Mouse (Mus musculus): ENCODE results near the gene Cacna2d2. TPM values are rescaled to one million over a fixed set of nuclear protein-coding genes. Genes with fewer than 3 reads are reported as not detected.
"Not testable (repeated sequence)": the region's sequence is repeated elsewhere in the genome, so short reads cannot be mapped to it uniquely, and the experiment has no call there.

Gene Cacna2d2
- polyA plus RNA-seq, 1 experiment from 2014 or later, result 9.3 TPM

DNA sequence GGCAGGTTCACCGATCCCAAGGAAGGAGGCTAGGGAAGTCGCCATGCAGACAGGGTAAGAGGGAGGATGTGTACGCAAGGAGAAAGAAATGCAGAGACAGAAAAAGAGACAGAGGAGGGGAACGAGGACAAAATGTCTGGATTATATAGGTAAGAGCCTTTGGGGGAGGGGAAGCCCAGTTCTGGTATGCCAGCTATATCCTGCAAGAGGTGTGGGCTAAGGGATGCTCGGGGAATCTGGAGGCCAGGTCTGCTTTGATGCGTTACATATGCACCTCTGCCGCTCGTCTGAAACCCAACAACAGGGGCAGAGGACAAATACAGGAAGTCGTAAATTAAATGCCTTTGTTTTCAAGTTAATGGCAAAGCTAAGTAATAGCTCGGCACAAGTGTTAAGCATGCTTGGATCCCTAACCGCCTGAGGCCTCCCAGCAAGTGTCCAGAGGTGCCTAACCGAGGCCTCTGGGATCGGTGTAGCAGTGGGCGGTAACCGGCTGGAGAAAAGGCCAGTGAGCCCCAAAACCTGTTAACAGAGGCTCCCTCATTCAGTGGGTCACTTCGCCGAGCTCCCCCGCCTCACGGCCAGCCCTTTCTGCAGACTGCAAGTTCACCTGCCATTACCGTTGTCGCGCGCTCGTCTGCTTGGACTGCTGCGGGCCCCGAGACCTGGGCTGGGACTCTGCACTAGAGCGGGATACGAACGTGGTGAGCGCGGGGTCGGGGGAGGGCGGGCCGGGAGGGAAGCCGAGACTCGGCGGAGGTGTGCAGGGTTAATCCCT lies 154.3 kb downstream of the Cacna2d2 start:
- WGBS, result 7% methylated on average over 37 of the region's 37 CpGs
- Histone ChIP-seq H3K9ac (ENCODE audit: low read depth, low read length) (peak overlapping the region; percentile 88), H3K4me1 (ENCODE audit: control insufficient read depth, insufficient read depth, low read length) (peaks cover 33% of the 10 kb centered on the region), H3K4me3 (ENCODE audit: low read depth, low read length) (peak overlapping the region; percentile 80), H3K4me2 (ENCODE audit: low read length) (peak overlapping the region; percentile 87), H3K9me3 (replicated peaks; ENCODE audit: control insufficient read depth, low read length, poor library complexity, severe bottlenecking) (no peaks in the 10 kb centered on the region), H3K27me3 (ENCODE audit: control insufficient read depth, insufficient read depth, low read depth, low read length) (peaks cover 33% of the 10 kb centered on the region), H3K36me3 (ENCODE audit: control insufficient read depth, insufficient read depth, low read length) (peaks cover 10% of the 10 kb centered on the region), H3K27ac (ENCODE audit: low read length) (peak overlapping the region; percentile 84)
- peak; percentile 77 for ATAC-seq

DNA sequence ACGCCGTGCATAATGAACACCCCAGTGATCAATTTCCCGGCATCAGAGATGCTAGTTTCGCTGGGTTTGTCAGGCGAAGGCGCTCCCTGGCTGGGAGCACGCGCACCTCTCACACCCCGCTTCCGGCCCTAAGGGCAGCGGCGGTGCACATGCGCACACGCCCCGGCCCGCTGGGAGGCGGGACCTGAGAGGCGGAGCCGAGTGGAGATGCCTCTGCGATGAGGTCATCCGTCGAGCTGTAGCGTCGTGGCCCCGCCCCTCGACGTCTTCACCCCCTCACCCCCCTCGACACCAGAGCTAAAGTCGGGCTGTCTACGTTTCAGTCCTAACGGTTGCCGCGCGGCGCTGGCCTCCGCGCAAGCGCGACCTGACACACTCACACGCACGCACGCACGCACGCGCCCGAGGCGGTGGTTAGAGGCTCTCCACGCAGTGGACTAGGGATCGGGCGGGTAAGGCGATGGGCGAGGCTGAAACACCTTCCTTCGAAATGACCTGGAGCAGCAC lies 155.0 kb downstream of the Cacna2d2 start:
- H3K36me3 ChIP-seq (ENCODE audit: control insufficient read depth, insufficient read depth, low read length), result peaks cover 16% of the 10 kb centered on the region
- H3K9ac ChIP-seq (ENCODE audit: low read depth, low read length), result peak overlapping the region; percentile 88
- WGBS, result under 1% methylated on average over 53 of the region's 53 CpGs
- H3K9me3 ChIP-seq (replicated peaks; ENCODE audit: control insufficient read depth, low read length, poor library complexity, severe bottlenecking), result no peaks in the 10 kb centered on the region
- H3K27ac ChIP-seq (ENCODE audit: low read length), result peak overlapping the region; percentile 91
- H3K4me2 ChIP-seq (ENCODE audit: low read length), result peak overlapping the region; percentile 87
- peak; percentile 93 for ATAC-seq
- H3K27me3 ChIP-seq (ENCODE audit: control insufficient read depth, insufficient read depth, low read depth, low read length), result peaks cover 31% of the 10 kb centered on the region
- H3K4me3 ChIP-seq (ENCODE audit: low read depth, low read length), result peak overlapping the region; percentile 80
- H3K4me1 ChIP-seq (ENCODE audit: control insufficient read depth, insufficient read depth, low read length), result peaks cover 33% of the 10 kb centered on the region

DNA sequence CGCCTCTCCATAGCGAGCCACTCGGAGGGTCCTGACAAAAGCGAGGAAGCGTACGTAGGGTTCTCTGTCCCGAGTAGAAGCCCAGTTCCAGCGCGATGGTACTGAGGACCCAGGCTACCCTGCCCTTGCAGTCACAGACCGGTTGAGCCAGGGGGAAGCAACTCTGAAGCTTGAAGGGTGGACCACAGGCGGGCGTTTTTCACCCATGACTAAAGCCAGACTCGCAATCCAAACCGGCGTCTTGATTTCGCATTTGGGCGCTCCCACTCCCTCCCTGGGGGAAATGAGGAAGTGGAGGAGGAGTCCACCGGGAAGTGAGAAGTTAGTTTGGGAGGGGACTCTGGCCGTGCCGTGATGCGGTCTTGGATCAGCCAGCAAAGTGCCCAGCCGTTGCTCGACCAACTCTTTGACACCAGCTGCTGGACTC lies 155.6 kb downstream of the Cacna2d2 start:
- ATAC-seq, result peak; percentile 57
- peak overlapping the region; percentile 87 for H3K4me2 ChIP-seq (ENCODE audit: low read length)
- no peaks in the 10 kb centered on the region for H3K9me3 ChIP-seq (replicated peaks; ENCODE audit: control insufficient read depth, low read length, poor library complexity, severe bottlenecking)
- H3K27me3 ChIP-seq (ENCODE audit: control insufficient read depth, insufficient read depth, low read depth, low read length), result peaks cover 26% of the 10 kb centered on the region
- peak overlapping the region; percentile 88 for H3K9ac ChIP-seq (ENCODE audit: low read depth, low read length)
- under 1% methylated on average over 23 of the region's 23 CpGs for WGBS
- peak overlapping the region; percentile 91 for H3K27ac ChIP-seq (ENCODE audit: low read length)
- peak overlapping the region; percentile 80 for H3K4me3 ChIP-seq (ENCODE audit: low read depth, low read length)
- peaks cover 23% of the 10 kb centered on the region for H3K36me3 ChIP-seq (ENCODE audit: control insufficient read depth, insufficient read depth, low read length)
- peaks cover 33% of the 10 kb centered on the region for H3K4me1 ChIP-seq (ENCODE audit: control insufficient read depth, insufficient read depth, low read length)

DNA sequence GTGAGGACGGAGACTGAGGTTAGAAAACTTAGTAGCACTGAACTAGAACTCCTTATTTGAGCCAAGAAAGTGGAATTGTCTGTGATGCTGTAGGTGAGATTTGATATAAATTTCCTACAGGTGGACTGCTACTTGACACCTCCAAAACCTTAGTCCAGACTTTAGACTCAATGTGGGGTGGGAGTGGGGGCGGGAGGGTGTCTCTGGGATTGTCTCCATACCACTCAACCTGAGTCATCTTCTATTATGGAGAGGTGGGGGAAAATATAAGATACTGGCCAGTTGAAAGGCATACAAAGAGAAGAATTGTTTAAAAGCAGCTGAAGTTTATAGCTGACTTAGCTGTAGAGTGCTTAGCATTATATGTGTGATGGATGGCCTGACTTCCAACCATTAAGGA lies 156.3 kb downstream of the Cacna2d2 start:
- Histone ChIP-seq H3K4me1 (ENCODE audit: control insufficient read depth, insufficient read depth, low read length) (peaks cover 33% of the 10 kb centered on the region), H3K4me3 (ENCODE audit: low read depth, low read length) (peak overlapping the region; percentile 80), H3K36me3 (ENCODE audit: control insufficient read depth, insufficient read depth, low read length) (peaks cover 23% of the 10 kb centered on the region), H3K27me3 (ENCODE audit: control insufficient read depth, insufficient read depth, low read depth, low read length) (peaks cover 19% of the 10 kb centered on the region), H3K4me2 (ENCODE audit: low read length) (peak overlapping the region; percentile 87), H3K27ac (ENCODE audit: low read length) (no peak overlapping the region; the same call in 1 of the 2 replicates), H3K9ac (ENCODE audit: low read depth, low read length) (peak overlapping the region; percentile 88; the same call in 1 of the 2 replicates), H3K9me3 (replicated peaks; ENCODE audit: control insufficient read depth, low read length, poor library complexity, severe bottlenecking) (no peaks in the 10 kb centered on the region)
- ATAC-seq, result no peak
- 38% methylated on average over 2 of the region's 2 CpGs for WGBS

DNA sequence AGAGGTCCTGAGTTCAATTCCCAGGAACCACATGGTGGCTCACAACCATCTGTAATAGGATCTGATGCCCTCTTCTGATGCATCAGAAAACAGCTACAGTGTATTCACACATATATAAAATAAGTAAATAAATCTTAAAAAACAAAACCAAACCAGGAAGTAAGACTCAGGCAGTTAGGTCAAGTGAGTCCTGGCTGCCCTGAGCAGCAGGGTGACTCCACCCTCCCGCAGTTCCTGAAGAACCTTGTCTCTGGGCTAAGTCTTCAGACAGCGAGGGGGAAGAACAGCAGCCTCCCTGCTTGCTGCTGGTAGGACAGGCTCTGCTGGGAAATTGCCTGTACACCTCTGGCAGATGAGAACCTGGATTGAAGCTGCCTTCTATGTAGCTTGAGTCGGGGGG lies 156.9 kb downstream of the Cacna2d2 start:
- Histone ChIP-seq H3K9me3 (replicated peaks; ENCODE audit: control insufficient read depth, low read length, poor library complexity, severe bottlenecking) (no peaks in the 10 kb centered on the region), H3K4me1 (ENCODE audit: control insufficient read depth, insufficient read depth, low read length) (peaks cover 32% of the 10 kb centered on the region), H3K27me3 (ENCODE audit: control insufficient read depth, insufficient read depth, low read depth, low read length) (peaks cover 15% of the 10 kb centered on the region), H3K36me3 (ENCODE audit: control insufficient read depth, insufficient read depth, low read length) (peaks cover 27% of the 10 kb centered on the region), H3K9ac (ENCODE audit: low read depth, low read length) (0 out of 2 replicates have a peak overlapping the region, but pooled peaks have one; percentile 27), H3K4me2 (ENCODE audit: low read length) (no peak overlapping the region), H3K27ac (ENCODE audit: low read length) (no peak overlapping the region), H3K4me3 (ENCODE audit: low read depth, low read length) (no peak overlapping the region)
- no peak for ATAC-seq
- 83% methylated on average over 3 of the region's 3 CpGs for WGBS

DNA sequence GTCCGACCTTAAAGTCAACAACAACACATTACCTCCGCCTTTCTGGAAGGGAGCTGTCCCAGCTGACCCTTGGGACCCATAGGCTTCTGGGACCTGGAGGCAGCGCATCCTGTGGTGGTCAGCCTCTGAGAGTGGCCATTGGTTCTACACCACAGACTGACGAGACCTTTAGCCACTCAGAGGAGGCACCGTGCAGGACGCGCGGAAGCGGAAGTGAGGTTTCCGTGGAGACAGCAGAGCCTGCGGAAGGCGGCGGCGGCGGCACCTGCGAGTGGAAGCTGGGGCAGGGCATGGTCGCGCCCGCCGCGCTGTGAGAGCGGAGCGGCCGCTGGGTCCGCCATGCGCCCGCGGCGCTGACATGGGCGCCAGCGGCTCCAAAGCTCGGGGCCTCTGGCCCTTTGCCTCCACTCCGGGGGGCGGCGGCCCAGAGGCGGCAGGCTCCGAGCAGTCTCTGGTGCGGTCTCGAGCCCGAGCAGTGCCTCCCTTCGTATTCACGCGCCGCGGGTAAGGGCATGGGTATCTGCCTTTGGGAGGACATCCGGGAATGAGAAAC lies 163.7 kb downstream of the Cacna2d2 start, which contains the start of gene Tusc2:
Gene Tusc2, plus strand, starts transcription at position 227 of the 553 bp plus-strand sequence.
- H3K4me1 ChIP-seq (ENCODE audit: control insufficient read depth, insufficient read depth, low read length), result peaks cover 25% of the 10 kb centered on the region
- H3K4me3 ChIP-seq (ENCODE audit: low read depth, low read length), result peak within 1 kb of the TSS; percentile 93
- no peaks in the 10 kb centered on the region for H3K27me3 ChIP-seq (ENCODE audit: control insufficient read depth, insufficient read depth, low read depth, low read length)
- peak; percentile 96 for ATAC-seq
- H3K9me3 ChIP-seq (replicated peaks; ENCODE audit: control insufficient read depth, low read length, poor library complexity, severe bottlenecking), result no peaks in the 10 kb centered on the region
- under 1% methylated on average over 35 of the region's 46 CpGs for WGBS
- H3K27ac ChIP-seq (ENCODE audit: low read length), result peak within 1 kb of the TSS; percentile 79
- peak within 1 kb of the TSS; percentile 90 for H3K4me2 ChIP-seq (ENCODE audit: low read length)
- peaks cover 25% of the 10 kb centered on the region for H3K36me3 ChIP-seq (ENCODE audit: control insufficient read depth, insufficient read depth, low read length)
- peak within 1 kb of the TSS; percentile 90 for H3K9ac ChIP-seq (ENCODE audit: low read depth, low read length)

DNA sequence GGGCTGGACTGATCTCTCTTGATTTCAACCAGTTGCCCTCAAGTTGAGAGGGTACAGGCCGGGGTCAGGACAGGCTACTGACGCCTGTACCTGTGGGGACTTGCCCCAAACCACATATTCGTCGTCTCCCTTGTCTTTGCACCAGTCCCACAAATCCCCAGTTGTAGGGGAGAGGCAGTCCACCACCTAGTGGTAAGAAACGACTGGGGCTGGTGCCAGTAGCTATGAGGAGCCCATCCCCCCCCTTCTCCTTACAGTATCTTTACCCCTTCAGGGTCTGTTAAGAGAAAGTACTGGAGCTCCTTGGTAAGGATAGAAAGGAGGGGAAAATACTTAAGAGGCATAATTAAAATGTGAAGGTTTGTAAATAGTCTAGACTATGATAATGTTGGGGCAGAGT lies 166.1 kb downstream of the Cacna2d2 start:
- WGBS, result 49% methylated on average over 5 of the region's 5 CpGs
- H3K27ac ChIP-seq (ENCODE audit: low read length); H3K27me3 ChIP-seq (ENCODE audit: control insufficient read depth, insufficient read depth, low read depth, low read length); H3K4me2 ChIP-seq (ENCODE audit: low read length); H3K36me3 ChIP-seq (ENCODE audit: control insufficient read depth, insufficient read depth, low read length); H3K4me3 ChIP-seq (ENCODE audit: low read depth, low read length); H3K9ac ChIP-seq (ENCODE audit: low read depth, low read length); ATAC-seq; H3K9me3 ChIP-seq (replicated peaks; ENCODE audit: control insufficient read depth, low read length, poor library complexity, severe bottlenecking): not testable (repeated sequence)
- H3K4me1 ChIP-seq (ENCODE audit: control insufficient read depth, insufficient read depth, low read length), result peaks cover 36% of the 10 kb centered on the region

DNA sequence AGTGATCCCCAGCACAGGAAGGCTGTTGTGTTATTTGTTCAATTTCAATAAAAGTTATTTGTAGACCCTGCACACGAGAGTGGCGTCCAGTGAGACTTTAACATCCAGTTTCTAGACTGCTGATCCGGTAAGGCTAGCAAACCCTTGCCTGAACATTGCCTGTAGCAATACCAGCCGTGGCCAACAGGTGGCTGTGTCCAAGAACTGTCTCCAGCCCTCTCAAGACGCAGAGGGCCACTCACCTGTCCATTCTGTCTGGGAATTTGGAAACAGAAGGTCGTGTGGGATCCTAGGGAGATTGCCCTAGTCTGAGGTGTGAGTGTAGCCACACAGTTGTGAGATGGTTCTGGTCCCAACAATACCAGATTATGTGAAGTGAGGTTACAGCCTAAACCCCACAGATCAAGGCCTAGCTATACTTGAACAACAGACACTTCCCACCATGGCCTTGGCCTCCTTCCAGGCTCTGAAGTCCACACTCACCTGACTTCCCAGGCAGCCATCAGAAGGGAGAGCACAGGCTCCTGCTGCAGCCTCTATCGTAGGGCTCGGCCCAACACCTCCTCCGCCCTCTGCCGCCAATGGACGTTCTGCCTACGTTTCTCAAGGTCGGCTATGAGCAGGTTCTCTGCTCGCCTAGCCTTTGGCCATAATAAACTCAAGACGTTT lies 166.8 kb downstream of the Cacna2d2 start:
- peaks cover 7% of the 10 kb centered on the region for H3K36me3 ChIP-seq (ENCODE audit: control insufficient read depth, insufficient read depth, low read length)
- H3K4me1 ChIP-seq (ENCODE audit: control insufficient read depth, insufficient read depth, low read length), result peaks cover 42% of the 10 kb centered on the region
- H3K27me3 ChIP-seq (ENCODE audit: control insufficient read depth, insufficient read depth, low read depth, low read length), result no peaks in the 10 kb centered on the region
- no peak for ATAC-seq
- 61% methylated on average over 15 of the region's 15 CpGs for WGBS
- no peaks in the 10 kb centered on the region for H3K9me3 ChIP-seq (replicated peaks; ENCODE audit: control insufficient read depth, low read length, poor library complexity, severe bottlenecking)
- H3K4me3 ChIP-seq (ENCODE audit: low read depth, low read length), result no peak overlapping the region
- no peak overlapping the region; the same call in 1 of the 2 replicates for H3K27ac ChIP-seq (ENCODE audit: low read length)
- H3K9ac ChIP-seq (ENCODE audit: low read depth, low read length), result no peak overlapping the region
- no peak overlapping the region for H3K4me2 ChIP-seq (ENCODE audit: low read length)
